Mouse (Mus musculus) E14TG2a.4 (cell line): ENCODE data around the gene Lrrc20.

Source experiments
- CTCF ChIP-seq: conservative IDR thresholded peaks from 2 replicates; pipeline ENCODE4 v1.5.1; 2014; ENCODE audit warnings: low read length
- NANOG ChIP-seq: IDR thresholded peaks from 2 replicates; pipeline ENCODE4 v1.6.1; 2014; ENCODE audit warnings: borderline replicate concordance, low read length, mixed read lengths
- POU5F1 ChIP-seq: IDR thresholded peaks from 2 replicates; pipeline ENCODE4 v1.6.1; 2014; ENCODE audit warnings: low read length, borderline replicate concordance

DNA sequence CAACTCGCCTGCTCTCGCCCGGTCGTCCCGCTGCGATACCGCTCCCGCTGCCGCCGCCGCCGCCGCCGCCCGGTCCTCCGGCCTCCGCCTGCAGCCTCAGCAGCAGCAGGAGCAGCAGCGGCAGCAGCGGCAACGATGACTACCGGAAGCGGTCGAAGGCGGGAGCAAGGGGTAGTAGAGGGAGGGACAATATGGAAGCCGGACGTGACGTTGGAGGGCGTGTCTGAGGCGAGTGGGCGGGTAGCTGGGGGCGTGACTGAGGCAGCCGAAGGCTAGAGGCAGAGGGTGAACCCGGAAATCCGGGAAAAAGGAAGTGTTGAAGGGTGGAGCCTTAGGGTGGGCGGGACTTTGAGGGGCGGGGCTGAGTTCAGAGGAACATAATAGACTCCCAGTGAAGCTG is 23.0 kb upstream of the Lrrc20 start, which contains the start of gene Eif4ebp2:
- TF ChIP-seq CTCF = no peak
- no peak for TF ChIP-seq NANOG
- TF ChIP-seq POU5F1 = no peak
